Mouse (Mus musculus) brain, embryonic 14.5 days (tissue): ENCODE data around the gene Dis3.

ENCODE experiments used
- CTCF ChIP-seq: fragments of 200-500 bp; IDR thresholded peaks from 2 replicates; pipeline ENCODE4 v1.5.1; 2012; ENCODE audit warnings: inconsistent platforms, mild to moderate bottlenecking, moderate library complexity, borderline replicate concordance; ENCODE audit not compliant: insufficient read depth, insufficient read length; ENCODE audit errors: extremely low read depth
- POLR2A ChIP-seq: fragments of 200-500 bp; IDR thresholded peaks from 2 replicates; pipeline ENCODE4 v1.6.1; 2012; ENCODE audit warnings: mild to moderate bottlenecking, inconsistent platforms, borderline replicate concordance; ENCODE audit not compliant: poor library complexity, insufficient read depth, insufficient read length, severe bottlenecking; ENCODE audit errors: extremely low read depth

DNA sequence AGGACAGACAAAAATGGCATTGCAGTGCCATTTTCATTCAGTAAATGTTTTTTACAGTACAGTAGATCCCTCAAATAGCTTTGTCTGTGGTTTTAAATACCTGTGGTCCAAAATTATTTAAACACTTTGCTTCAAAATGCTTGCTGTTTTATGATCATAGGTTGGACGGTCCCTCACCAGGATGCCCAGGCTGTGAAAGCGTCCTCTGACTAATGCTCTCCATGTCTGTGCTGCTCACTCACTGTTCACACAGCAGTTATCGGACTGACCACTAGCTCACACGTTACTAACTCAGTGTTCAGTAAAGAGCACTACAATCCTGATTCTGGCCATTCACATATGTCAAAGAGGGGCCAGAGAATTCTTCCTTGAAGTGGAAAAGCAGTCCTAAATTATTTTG is 28.4 kb downstream of the Dis3 start:
- TF ChIP-seq CTCF (no peak), POLR2A (no peak)
